In the genomic region with DNA sequence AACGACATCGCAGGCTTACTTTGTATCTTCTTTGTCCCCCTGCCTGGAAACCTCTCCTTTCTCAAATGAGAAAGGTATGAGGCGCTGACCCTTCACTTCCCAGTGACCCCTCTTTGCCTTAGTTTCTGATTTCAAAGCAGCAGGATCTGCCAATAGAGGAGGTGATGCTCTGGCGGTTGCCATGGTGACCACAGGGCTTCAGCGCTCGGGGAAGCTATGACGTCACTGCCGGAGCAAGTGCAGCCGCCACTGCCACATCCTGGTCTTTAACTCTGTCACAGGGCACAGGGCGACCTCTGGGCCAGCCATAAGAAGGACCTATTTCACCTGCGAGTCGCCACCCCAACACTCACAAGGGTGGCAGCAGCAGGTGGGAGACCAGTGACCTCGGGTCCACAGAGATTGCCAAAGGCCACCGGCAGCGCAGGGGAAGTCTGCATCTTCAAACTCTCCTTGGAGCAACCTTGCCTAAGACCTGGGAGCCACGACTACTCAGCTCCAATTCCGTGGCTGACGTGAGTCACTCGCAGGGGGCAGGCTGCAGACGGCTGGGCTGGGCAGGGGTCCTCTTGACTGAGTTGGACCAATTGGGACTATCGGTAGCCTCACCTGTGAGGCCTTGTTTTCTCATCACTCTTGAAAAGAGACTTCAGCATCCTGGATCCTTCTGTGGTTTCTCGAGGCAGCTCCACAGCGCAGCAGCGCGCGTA, we compare ENCODE assay signal across 9 mouse cellular contexts. TPM values are rescaled to one million over a fixed set of nuclear protein-coding genes. Genes with fewer than 3 reads are reported as not detected.
DNase-seq lines count a peak whose midpoint lies in the region; ATAC-seq and TF ChIP-seq lines count a peak whose summit lies in the region.
"Had no signal": no experiment of that assay in that cellular context is flagged by ENCODE, and none has a peak within 500 bp of the region (broad histone marks: within the 10 kb centered on the region; RNA-seq: fewer than 3 reads in every experiment).

TSS of gene Gm42372 (plus strand) at position 228 of the 710 bp plus-strand sequence.

- H3K36me3 ChIP-seq in forebrain, embryonic 12.5 days (replicated peaks) = peaks cover 5% of the 10 kb centered on the region; the same call in 1 of the 2 replicates
- H3K36me3 ChIP-seq in limb, embryonic 12.5 days = no peaks in the 10 kb centered on the region
- no peaks in the 10 kb centered on the region for H3K36me3 ChIP-seq in thymus, adult 2 months (ENCODE audit: control insufficient read depth, insufficient read depth, low read length)

- H3K4me2 ChIP-seq in forebrain, embryonic 12.5 days = peak within 1 kb of the TSS; percentile 69
- peak within 1 kb of the TSS; percentile 59 for H3K4me2 ChIP-seq in limb, embryonic 12.5 days

- TF ChIP-seq CTCF in brain, embryonic 14.5 days (IDR thresholded peaks at IDR 0.05; ENCODE audit: borderline replicate concordance, extremely low read depth, insufficient read depth, insufficient read length) = no peak
- TF ChIP-seq CTCF in thymus, adult 2 months (IDR thresholded peaks at IDR 0.05; ENCODE audit: borderline replicate concordance, control insufficient read depth, extremely low read depth, insufficient read depth, low read length, poor library complexity) = no peak

- no peaks in the 10 kb centered on the region for H3K27me3 ChIP-seq in forebrain, embryonic 12.5 days
- no peaks in the 10 kb centered on the region for H3K27me3 ChIP-seq in limb, embryonic 12.5 days
- H3K27me3 ChIP-seq in thymus, adult 2 months (ENCODE audit: control insufficient read depth, insufficient read depth, low read length) = no peaks in the 10 kb centered on the region

- no peaks in the 10 kb centered on the region for H3K9me3 ChIP-seq in forebrain, embryonic 12.5 days
- no peaks in the 10 kb centered on the region for H3K9me3 ChIP-seq in limb, embryonic 12.5 days

- TF ChIP-seq POLR2A in brain, embryonic 14.5 days (IDR thresholded peaks at IDR 0.05; ENCODE audit: borderline replicate concordance, extremely low read depth, insufficient read depth, insufficient read length, poor library complexity, severe bottlenecking) = no peak
- TF ChIP-seq POLR2A in thymus, adult 2 months (IDR thresholded peaks at IDR 0.05; ENCODE audit: control insufficient read depth, extremely low read depth, insufficient read depth, low read length, poor library complexity) = no peak

- peak within 1 kb of the TSS; percentile 65 for H3K27ac ChIP-seq in forebrain, embryonic 12.5 days
- H3K27ac ChIP-seq in limb, embryonic 12.5 days = 0 out of 2 replicates have a peak within 1 kb of the TSS, but pooled peaks have one; percentile 47
- no peak within 1 kb of the TSS for H3K27ac ChIP-seq in thymus, adult 2 months (ENCODE audit: control insufficient read depth, insufficient read depth, low read length)

- peak; percentile 80 for ATAC-seq in forebrain, embryonic 12.5 days (ENCODE audit: low FRiP score)
- ATAC-seq in inflammation-experienced regulatory T-cells, adult 6 months = peak; percentile 97
- no peak for ATAC-seq in limb, embryonic 12.5 days (ENCODE audit: insufficient number of reproducible peaks, insufficient read depth, low FRiP score, low TSS enrichment, low read depth)

- DNase-seq in adrenal gland, adult (ENCODE audit: inconsistent age in 2 of 2, low spot score in 1 of 2) = peak; percentile 68 to 74
- no peak for DNase-seq in adrenal gland, postnatal 4 days (ENCODE audit: low spot score in 2 of 2)
- peak; percentile 96 for DNase-seq in brain, embryonic 14.5 days (ENCODE audit: low read depth)
- DNase-seq in neural tube, embryonic 10.5 days (ENCODE audit: extremely low spot score, low spot score) = peak; percentile 88
- peak; percentile 88 for DNase-seq in thymus, adult 2 months

- WGBS in forebrain, embryonic 12.5 days = 18% methylated on average over 26 of the region's 26 CpGs
- 20% methylated on average over 26 of the region's 26 CpGs for WGBS in limb, embryonic 12.5 days
- WGBS in thymus, adult 2 months = 39% methylated on average over 26 of the region's 26 CpGs

- peak within 1 kb of the TSS; percentile 38 for H3K4me3 ChIP-seq in forebrain, embryonic 12.5 days (replicated peaks)
- peak within 1 kb of the TSS; percentile 30 for H3K4me3 ChIP-seq in limb, embryonic 12.5 days (replicated peaks)
- peak within 1 kb of the TSS; percentile 31 for H3K4me3 ChIP-seq in thymus, adult 2 months (ENCODE audit: control insufficient read depth, insufficient read depth, low read length)

- H3K9ac ChIP-seq in forebrain, embryonic 12.5 days = peak within 1 kb of the TSS; percentile 51
- H3K9ac ChIP-seq in limb, embryonic 12.5 days (replicated peaks) = 0 out of 2 replicates have a peak within 1 kb of the TSS, but pooled peaks have one; percentile 31

- H3K4me1 ChIP-seq in forebrain, embryonic 12.5 days = peaks cover 46% of the 10 kb centered on the region
- peaks cover 40% of the 10 kb centered on the region for H3K4me1 ChIP-seq in limb, embryonic 12.5 days (replicated peaks)
- peaks cover 23% of the 10 kb centered on the region for H3K4me1 ChIP-seq in thymus, adult 2 months (replicated peaks; ENCODE audit: control insufficient read depth, insufficient read depth, low read length)

RNA-seq across cellular contexts. Expression of gene Gm42372, which starts in this region (rescaled TPM):
- total RNA-seq in adrenal gland, postnatal 4 days (2021) = 1 to 10 TPM; 2.2 TPM
- polyA plus RNA-seq in brain, embryonic 14.5 days (2012; rRNA removed) = 5.2 and 19.6 TPM in 2 replicates
- 1.6 and 1.7 TPM in 2 replicates for polyA plus RNA-seq in forebrain, embryonic 12.5 days (2016; fragmentation: Nextera tagmentation; extraction: Ambion mirVana)
- polyA plus RNA-seq in inflammation-experienced regulatory T-cells, adult 6 months (2017; shearing (Covaris generic)) = 1 to 10 TPM; 3.7 to 5.7 (median 5.2) TPM
- polyA plus RNA-seq in limb, embryonic 12.5 days (2016; fragmentation: Nextera tagmentation; extraction: Ambion mirVana) = 0.26 and 0.32 TPM in 2 replicates
- 2.3 TPM in 2 replicates for polyA plus RNA-seq in thymus, adult 2 months (2012; rRNA removed)
- polyA plus RNA-seq: heart, postnatal 0 days had no signal

Comparison
In these comparisons a context has a peak if more than half of its experiments do, and no peak if none do; other contexts are left out.
1. DNase-seq: peak in adrenal gland, adult (2 of 2), brain, embryonic 14.5 days (single experiment), neural tube, embryonic 10.5 days (single experiment) and thymus, adult 2 months (single experiment); none in adrenal gland, postnatal 4 days (0 of 2).
2. Peak in every context shown above with its lines, with median percentiles within 50 percentile points of each other: H3K4me3 ChIP-seq.